Mouse (Mus musculus) heart, postnatal 0 days (tissue): ENCODE data around the gene Elof1.

Experiments
- CTCF ChIP-seq: IDR thresholded peaks from 2 replicates; pipeline ENCODE4 v1.5.1; 2016; ENCODE audit warnings: antibody characterized with exemption, control low read depth, low read depth
- EP300 ChIP-seq: IDR thresholded peaks from 2 replicates; pipeline ENCODE4 v1.6.1; 2016; ENCODE audit warnings: antibody characterized with exemption, low read depth

DNA sequence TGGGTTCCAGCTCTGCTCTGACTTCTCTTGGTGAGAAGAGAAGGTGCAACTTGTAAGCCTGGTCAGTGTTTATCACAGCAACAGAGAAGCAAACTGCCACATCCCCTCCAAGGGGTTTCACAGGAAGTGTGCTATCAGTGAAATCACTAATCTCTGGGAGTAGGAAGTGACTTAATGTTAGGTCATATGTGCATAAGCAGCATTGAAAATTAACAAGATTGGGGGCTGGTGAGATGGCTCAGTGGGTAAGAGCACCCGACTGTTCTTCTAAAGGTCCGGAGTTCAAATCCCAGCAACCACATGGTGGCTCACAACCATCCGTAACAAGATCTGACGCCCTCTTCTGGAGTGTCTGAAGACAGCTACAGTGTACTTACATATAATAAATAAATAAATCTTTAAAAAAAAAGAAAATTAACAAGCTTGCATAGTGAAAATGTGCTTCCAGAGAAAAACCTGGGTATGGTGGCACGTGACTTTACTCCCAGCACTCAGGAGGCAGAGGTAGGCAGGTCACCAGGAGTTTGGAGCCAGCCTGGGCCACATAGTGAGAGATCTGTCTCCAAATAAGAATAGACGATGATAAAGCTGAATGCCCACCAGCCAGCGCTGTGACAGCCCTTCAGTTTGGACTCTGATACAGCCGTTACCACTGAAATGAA is 27.5 kb upstream of the Elof1 start:
- TF ChIP-seq CTCF (no peak), EP300 (no peak)
